Mouse (Mus musculus) olfactory bulb, adult 2 months (tissue): Measurements from ENCODE around the gene Mras.

Experiments
- CTCF ChIP-seq: fragments of 200-500 bp; IDR thresholded peaks from 2 replicates; pipeline ENCODE4 v1.5.1; 2012; ENCODE audit warnings: low read depth, mild to moderate bottlenecking, low read length, moderate library complexity; ENCODE audit not compliant: insufficient read depth
- POLR2A ChIP-seq: fragments of 200-500 bp; IDR thresholded peaks from 2 replicates; pipeline ENCODE4 v1.6.1; 2012; ENCODE audit warnings: mild to moderate bottlenecking, low read depth, low read length, moderate library complexity; ENCODE audit not compliant: insufficient read depth

DNA sequence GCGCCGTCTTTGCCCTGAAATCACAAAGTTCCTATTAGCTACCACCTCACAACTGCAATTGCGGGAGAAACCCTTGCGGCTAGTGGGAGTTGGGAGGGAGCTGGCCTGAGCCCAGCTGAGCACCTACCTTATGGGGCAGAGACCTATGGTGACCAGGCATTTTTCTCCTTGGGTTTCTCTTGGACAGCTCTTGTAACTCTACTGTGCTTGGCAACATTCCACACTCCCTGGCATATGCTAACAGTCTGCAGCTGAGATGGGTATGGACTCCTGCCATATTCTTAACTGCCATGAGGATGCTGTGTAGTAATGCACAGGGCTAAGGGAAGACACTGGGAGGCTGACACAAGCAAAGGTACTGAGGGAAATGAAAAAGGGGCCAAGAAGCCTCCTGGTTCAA is 43.6 kb upstream of the Mras start:
- TF ChIP-seq POLR2A (no peak), CTCF (no peak)
